Mouse (Mus musculus) left cerebral cortex, adult 8-10 months (tissue): ENCODE results near the gene Erich3. TPM values are rescaled to one million over a fixed set of nuclear protein-coding genes. Genes with fewer than 3 reads are reported as not detected.
"Not testable (repeated sequence)": the region's sequence is repeated elsewhere in the genome, so short reads cannot be mapped to it uniquely, and the experiment has no call there.

Source experiments
- DNase-seq, 2 experiments: peaks; one replicate each; pipeline ENCODE4 v3.0.0; 2022; ENCODE audit warnings: low spot score in 2 of 2
- total RNA-seq, 4 experiments: library from RNA; stranded (reverse); gene quantifications; 2 replicates each; pipeline ENCODE4 v1.2.4; 2022

Gene Erich3
- total RNA-seq: 10 to 100 TPM; 13.9 to 16.2 (median 14.9) TPM

DNA sequence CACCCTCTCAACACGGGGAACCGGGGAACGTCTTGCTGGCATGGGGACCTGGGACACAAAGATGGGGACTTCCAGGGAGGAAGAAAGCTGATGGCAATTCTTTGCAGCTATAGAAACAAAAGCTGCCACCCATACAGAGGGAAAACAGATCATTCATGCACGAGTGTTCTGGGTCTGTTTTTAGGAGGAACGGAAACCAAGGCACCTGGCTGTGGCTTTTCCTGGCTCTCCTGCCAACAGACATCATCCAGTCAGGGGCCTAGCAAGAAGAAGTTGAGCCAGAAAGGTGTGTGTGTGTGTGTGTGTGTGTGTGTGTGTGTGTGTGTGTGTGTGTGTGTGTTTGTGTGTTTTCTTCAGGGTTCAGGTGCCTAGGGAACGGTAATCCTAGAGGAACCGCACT is at the start of gene Erich3:
Gene Erich3 (plus strand): TSS at position 315 of the 400 bp plus-strand sequence.
- peak in 1 of 2 experiments; percentile 21 for DNase-seq

DNA sequence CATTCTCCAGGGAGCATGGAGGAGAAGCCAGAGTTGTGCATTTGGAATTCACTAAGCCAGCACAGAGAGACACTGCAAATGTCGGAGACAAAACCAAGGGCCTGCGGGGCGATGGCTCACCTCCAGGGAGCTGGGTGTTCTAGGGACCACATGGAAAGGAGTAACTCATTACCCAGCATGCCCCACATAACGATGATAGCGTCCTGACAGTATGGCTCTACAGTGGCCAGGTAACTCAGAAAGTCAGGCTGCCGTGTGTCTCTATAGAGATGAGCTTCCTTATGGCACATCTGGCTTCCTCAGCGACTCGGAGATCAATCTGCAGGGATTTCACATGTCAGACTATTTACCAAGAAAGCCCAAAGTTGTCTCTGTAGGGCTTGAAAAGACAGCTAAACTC is 48.9 kb upstream of the Erich3 start:
- no peak for DNase-seq

DNA sequence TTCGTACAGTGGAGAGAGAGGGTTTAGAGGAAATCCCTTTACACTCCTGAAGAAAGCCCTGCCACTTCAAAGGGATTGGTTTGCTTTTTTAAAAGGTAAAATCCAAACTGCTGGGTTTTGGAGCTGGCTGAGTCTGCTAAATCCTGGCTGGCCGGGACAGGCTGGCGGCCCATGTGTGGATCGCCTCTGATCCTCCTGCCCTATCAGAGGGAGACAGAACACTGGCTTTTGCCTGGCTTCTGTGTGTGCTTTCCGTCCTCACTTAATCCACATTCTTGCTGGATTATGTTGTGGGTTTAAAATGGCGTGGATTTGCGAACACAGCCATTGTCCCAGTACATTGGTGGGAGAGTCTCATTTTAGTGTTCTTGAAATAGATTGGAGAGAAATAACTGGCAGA is 48.4 kb upstream of the Erich3 start:
- no peak for DNase-seq

- no peak for DNase-seq
Observed at GRCm38 (mm10) chr3:154616106-154616505, 47.6 kb upstream of the Erich3 start.

- DNase-seq: no peak
Observed at GRCm38 (mm10) chr3:154628284-154628683, 35.4 kb upstream of the Erich3 start.

- not testable (repeated sequence) for DNase-seq
Observed at GRCm38 (mm10) chr3:154631281-154631680, 32.4 kb upstream of the Erich3 start.

DNA sequence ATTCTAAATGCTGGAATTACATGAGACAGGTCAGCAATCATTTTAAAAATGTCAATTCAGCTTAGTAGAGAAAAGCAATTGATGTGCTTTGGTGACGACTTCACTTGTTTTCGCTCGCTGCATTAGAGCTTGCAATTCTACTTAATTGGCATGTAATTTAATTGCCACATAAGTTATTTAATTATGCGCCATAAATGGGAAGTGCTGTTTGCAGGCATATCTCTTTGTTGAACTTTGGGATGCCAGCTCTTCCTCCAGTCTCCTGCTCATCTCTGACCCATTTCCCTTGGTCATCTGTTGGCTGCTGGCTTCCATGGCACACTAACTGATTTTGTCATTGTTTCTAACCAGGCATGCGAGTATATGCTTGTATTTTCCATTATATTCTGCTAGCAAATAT is 30.6 kb upstream of the Erich3 start:
- no peak for DNase-seq

GRCm38 (mm10) chr3:154646638-154647442 is 16.8 kb upstream of the Erich3 start:
- peak in 1 of 2 experiments; percentile 18 for DNase-seq

DNA sequence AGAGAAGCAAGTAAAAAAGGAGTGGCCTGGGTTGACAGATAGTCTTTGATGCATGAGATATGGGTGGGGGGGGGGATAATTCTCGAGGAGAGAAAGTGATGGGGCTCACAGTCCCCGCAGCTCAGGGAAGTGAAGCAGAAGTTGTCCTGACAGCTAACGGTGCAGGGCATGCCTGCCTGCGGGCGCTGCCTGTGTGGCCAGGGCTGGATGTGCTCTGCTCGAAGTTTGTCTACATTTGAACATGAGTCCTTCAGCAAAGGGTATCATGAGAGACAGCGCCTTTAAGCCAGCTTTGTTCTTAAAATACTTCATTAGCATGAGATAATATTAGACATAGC is 16.2 kb upstream of the Erich3 start:
- DNase-seq: no peak

DNA sequence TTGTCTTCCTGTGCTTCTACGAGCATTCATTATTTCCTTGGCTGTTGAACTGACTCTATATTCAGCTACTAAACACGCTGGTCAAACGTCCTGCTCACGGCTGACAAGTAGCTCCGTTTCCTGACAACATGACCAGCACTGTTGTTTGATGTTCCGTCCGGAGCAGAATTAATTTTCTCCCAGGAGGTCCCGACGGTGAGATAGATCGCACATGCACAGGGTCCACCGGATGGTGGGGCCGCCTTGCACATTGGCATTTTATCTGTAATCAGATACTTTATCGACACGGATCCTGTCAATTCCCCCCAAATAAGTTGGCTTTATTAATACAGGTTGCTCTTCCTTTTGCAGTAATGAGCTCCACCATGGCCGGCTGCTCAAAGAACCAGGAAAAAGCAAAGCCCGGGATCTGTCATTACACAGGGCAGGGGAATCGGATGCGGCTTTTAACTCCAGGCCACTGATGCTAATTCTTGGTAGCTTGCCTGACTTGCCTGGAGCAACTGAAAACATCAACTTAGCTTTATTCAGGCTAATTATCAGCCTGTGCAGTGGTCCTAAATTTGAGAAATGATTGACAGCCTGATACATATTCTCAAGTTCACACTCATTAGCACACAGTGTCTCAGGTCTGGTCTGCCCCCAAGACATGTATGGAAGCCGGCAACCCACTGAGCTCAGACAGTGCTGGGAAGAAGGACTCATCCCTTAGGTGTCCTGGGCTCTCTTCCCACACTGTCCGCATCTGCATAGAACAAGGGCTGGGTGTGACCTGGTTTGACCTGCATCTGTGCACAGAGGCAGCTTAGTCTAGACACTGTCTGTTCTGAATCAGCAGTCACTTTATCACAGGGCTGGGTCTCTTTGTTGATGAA is 14.0 kb upstream of the Erich3 start:
- no peak for DNase-seq

GRCm38 (mm10) chr3:154651192-154651821 is 12.4 kb upstream of the Erich3 start:
- peak; percentile 28 to 74 for DNase-seq

DNA sequence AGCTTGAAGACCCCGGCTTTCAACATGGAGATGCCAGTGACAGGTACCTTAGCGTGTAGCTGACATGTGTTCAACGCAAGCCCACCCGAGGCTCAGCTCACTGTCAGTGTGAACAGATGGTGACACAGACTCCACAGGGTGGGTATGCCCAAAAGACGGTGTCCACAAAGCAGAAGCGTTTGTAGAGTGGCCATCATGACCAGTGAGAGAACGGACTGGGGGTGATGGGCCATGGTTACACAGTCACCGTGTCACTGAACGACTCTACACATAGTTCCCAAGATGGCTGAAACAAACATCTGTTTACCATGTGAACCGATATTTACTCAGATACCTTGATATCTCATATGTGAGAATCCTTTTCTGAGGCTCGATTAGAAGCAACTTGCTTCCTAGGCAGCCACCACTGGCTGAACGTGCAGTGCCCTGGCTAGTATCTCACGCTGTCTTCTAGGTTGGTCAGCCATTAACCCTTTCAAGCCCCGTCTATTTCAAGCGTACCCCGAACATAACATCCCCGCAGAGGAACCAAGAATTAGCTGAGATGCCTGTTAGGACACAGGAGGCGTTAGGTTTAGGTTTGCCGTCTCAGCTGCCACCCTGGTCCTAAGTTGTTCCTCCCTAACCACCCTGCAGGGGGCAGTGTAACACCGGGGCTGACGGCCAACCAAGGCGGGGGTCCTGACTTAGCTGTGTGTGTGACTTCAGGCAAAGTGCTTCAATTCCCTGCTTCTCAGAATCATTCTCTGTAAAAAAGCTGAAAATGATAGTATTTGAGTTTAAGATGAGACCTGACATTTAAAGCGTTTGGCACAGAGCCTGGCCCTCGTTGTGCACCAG is 10.9 kb upstream of the Erich3 start:
- peak; percentile 49 to 77 for DNase-seq

DNA sequence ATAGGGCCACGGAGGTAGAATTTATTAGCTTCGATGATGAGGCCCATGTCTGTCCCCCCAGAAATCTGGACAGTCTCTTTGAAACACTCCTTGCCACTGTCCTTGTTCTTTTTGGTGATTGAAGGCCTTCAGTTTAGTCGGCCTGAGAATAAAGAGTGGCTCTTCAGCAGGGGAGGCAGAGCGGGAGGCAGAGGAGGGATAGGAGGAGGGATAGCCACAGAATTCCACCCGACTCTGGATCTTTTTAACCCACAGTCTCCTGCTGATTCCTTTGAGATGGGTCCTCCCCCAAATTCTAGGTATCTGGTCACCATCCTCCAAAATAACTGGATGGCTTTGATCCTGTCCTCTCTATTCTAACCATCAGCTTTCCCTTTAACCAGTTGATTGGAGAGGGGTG is 10.2 kb upstream of the Erich3 start:
- DNase-seq: no peak

- no peak for DNase-seq
Observed at GRCm38 (mm10) chr3:154654284-154654683, 9.4 kb upstream of the Erich3 start.

GRCm38 (mm10) chr3:154654901-154655300 is 8.8 kb upstream of the Erich3 start:
- no peak for DNase-seq

DNA sequence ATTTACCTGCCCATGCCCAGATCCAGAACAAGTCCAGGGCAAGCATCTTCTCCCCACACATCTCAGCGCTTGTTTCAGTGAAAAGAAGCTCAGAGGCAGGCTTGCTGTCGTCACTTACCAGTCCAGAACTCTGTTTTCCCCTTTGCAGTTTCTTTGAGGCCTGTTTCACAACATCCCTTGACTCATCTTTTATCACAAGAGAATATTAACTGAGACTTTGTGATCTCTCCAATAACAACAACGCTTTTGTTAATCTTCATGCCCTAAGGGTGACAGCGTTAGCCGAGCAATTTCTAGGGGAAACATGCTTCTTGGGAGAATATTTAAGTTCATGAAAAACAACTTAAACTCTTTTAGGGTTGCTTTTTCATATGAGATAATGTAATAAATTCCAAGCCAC is 7.9 kb upstream of the Erich3 start:
- DNase-seq: no peak

- DNase-seq: peak; percentile 73 to 85
Observed at GRCm38 (mm10) chr3:154663976-154664581, 420 bp downstream of the Erich3 start.

- DNase-seq: peak in 1 of 2 experiments; percentile 26
Observed at GRCm38 (mm10) chr3:154664636-154665035, 977 bp downstream of the Erich3 start.

DNA sequence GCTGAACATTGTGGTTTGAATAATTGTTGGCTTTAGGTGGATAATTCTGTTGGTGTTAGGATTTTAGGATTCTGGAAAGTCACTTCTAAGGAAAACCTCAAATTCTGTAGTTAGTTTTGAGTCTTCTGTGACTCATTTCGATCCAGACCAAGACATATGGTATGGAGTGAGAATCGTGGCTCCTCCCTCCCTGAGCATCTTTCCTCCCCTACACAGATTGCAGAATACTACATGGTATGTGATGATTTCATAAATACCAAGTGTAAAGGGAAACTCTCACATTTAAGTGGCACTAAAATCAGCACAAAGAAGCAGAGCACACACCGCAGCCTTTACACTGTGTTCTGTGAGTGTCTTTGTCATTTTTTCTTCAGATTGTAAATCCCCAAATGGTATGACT is 4.8 kb downstream of the Erich3 start:
- peak in 1 of 2 experiments; percentile 61 for DNase-seq

DNA sequence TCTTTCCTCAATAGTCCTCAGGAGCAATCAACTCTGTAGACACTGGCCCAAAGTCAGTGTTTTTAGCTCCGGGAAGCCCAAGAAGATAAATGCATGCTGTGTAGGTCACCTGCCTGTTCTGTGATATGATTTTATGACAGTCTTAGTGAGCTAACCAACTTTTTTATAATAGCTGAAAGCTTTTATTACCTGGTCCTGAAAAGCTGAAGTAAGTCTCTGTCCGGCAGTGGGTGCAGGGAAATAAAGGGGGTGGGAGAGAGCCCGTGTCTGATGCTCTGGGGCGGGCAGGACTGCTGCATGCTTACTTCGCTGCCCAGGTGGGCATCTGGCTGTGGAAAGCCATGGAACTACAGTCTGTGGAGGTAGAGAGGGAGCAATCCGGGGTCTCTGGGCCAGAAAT is 6.9 kb downstream of the Erich3 start:
- DNase-seq: no peak

GRCm38 (mm10) chr3:154671013-154671412 is 7.4 kb downstream of the Erich3 start:
- no peak for DNase-seq
